Mouse (Mus musculus) kidney, postnatal 25 days (tissue): Measurements from ENCODE around the gene Surf1.
A peak's percentile ranks its signal among the peaks of the same experiment; 100 is the strongest.
"Not testable (repeated sequence)": the region's sequence is repeated elsewhere in the genome, so short reads cannot be mapped to it uniquely, and the experiment has no call there.

ENCODE experiments used
- DNase-seq, 2 experiments: peaks; one replicate each; pipeline ENCODE4 v3.0.0; 2021; ENCODE audit warnings: mixed read lengths in 2 of 2

Surf1 gene

DNA sequence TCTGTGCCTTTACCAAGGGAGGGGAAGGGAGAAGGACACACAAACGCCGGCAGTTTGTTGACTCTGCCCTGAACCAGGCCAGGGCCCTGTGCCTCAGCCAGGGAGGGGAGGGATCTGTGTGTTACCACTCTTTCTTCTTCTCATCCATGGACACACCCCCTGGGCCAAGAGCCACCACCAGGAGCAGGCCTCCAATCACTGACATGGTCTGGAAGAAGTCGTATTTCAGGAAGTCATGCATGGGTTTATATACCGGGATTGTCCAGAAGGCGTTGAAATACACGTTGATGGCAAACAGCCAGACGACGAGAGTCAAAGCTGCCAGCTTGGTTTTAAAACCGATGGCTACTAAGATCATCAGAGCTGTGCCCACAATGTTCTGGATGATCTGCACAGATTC, 5.5 kb upstream of the Surf1 start:
- DNase-seq = peak; percentile 56 to 80

DNA sequence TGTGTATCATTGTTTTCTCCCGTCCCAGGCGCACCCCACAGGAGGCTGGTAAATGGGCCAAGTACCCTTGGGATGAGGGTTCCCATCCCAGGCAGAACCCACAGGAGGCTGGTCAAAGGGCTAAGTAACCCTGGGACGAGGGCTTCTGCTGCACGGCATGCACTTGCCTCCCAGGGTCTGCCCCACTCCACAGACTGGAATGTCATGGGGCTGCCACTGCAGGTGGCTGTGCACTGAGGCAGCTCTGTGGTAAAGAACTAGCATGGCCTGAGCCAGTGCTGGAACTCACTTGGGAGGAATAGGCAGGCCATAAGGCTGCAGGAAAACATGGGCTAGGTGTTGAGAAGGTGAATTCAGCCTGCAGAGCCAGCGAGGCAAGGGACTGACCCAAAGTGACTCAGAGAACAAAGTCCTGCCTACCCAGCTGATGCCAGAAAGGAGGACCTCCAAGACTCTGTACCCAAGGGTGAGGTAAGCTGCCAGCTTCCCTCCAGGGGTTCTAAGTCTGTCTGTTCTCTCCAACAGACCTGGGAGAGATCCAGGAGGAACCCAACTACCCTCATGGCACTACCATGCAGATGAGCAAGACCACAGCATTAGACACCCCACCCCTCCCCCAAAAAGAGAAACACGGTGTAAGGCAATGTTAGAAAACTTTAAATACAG, 4.0 kb upstream of the Surf1 start:
- DNase-seq = peak; percentile 57 to 86

DNA sequence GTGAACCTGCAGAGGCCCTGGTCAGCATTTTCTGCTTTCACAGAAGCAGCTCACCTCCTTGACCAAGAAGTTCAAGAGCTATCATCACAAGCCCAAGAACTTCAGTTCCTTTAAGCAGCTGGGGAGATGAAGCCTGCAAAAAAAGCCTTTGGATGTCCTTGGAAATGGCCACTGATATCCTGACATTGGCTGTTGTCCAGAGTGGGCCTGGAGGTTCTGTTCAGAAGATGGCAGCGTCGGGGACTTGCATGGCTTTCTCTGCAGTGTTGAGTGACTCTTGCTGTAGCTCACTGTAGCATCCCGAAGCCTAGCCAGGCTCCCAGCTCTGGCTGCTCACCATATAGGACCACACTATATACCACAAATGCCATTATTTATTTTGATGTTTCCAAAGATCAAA, 3.4 kb upstream of the Surf1 start:
- no peak for DNase-seq

DNA sequence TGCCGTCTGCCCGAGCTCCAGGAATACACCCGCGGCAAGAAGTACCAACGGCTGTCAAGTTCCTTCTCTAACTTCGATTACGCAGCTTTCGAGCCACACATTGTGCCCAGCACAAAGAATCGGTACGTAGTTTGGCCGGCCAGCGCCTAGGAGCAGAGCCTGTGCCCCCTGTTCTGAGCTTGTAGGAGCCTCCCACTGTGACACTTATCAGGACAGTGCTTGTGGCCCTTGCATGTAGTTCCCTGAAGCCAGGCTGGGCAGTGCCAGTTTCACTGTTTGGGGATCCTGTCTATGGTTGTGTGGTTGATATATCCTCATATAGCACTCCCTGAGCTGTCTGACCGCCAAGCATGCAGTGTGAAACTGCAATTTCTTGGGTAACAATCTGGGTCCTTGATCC, 408 bp upstream of the Surf1 start:
- no peak for DNase-seq

DNA sequence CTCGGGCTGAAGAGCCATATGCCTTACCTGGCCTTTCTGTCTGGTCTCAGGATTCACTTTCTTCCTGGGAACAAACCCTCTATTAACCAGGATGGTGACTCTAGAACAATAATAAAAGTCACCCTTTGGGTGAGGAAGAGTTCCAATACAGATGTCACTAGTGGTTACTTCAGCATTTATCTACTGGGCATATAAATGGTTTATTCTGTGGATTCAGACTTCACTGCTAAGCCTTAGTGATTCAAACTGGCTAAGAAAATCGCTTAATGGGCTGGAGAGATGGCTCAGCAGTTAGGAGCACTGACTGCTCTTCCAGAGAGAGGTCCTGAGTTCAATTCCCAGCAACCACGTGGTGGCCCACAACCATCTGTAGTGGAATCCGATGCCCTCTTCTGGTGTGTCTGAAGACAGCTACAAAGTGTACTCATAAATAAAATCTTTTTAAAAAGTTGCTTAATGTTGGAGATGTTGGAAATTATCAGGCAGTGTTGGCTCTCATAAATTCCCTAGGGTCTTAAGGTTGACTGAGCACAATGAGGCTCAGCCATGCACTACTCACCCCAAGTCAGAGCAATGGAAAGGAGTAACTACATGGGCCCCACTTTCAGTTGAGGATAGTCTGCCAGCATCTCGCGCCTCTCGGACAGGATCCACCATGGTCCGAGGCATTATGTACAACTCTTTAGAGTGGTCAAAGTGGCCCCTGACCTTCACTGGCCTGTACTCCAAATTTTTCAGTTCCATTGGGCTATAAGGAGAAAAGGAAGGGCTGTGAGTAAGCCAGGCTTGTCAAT, 2.0 kb downstream of the Surf1 start:
- DNase-seq = no peak

DNA sequence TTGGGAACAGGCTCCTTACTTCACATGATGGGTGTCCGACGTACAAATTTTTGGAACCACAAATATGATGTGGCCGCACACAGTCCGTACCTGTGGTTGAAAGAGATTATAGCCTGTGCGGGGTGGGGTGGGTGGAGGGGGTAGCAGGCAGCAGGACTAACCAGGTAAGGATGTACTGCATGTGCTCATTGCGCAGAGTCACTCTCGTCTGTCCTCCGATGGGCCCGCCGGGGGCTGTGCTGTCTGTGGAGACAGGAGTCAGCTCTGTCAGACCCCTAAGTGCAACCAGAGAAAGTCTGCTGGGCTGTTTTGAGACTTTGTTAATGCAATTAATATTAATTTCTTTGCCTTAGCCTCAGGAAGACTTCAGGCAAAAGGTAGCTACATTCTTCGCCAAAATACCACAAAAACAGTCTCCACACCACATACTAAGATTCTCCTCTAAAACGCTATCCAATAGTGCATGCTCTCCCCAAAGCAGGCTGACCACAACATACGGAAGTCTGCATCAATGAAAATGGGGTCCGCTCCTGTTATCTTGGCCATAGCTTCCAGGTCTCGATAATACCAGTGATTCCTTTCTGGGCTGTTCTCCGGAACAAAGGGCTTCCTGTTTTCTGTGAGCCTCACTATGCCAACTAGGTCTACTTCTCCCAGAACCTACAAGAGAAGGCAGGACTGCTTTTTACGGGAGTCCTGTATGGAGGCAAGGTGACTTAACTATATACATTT, 2.7 kb downstream of the Surf1 start:
- no peak for DNase-seq

DNA sequence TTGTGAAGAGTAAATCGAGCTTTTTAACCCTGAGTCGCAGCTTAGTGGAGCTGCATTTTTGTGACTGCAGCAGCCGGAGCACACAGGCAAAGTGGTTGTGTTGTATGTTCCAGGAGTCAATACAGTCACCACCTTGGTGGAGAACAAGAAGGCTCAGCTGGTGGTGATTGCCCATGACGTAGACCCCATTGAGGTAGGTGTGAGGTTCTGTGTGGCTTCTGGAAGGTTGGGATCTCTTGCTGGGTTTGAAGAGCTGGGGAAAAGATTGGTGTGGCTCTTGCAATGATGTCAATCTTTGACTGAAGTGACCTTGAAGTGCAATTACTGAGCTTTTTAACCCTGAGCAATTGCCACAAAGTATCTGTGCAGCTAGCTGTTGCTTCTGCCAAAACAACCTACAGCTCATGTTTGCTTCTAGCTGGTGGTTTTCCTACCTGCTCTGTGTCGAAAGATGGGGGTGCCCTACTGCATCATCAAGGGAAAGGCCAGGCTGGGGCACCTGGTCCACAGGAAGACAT, 4.0 kb downstream of the Surf1 start:
- DNase-seq = no peak

DNA sequence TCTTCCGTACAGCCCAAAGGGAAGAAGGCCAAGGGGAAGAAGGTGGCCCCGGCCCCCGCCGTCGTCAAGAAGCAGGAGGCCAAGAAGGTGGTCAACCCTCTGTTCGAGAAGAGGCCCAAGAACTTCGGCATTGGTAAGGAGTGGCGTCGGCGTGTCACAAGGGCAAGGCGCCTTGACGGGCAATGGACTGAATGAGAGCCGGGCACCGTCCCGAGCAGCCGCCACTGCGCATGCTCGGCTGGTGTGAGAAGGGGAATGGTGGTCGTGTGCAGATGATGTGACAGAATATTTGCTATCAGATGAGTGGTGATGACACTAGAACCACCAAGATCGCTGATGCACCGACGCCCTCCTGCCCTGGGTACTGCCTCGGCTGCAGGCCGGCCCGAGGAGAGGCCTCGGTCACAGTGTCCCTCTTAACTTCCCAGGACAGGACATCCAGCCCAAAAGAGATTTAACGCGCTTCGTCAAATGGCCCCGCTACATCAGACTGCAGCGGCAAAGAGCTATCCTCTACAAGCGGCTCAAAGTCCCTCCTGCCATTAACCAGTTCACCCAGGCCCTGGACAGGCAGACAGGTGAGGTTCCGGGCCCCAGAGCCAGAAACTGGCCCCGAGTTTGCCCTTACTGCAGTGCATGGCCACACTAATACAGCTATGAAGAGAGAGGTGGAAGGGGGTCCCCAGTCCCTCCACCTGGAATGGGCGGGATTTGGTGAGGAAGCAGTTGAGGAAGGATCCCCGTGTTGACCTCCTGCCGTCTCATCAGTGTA, 5.2 kb downstream of the Surf1 start:
- peak; percentile 44 to 71 for DNase-seq

DNA sequence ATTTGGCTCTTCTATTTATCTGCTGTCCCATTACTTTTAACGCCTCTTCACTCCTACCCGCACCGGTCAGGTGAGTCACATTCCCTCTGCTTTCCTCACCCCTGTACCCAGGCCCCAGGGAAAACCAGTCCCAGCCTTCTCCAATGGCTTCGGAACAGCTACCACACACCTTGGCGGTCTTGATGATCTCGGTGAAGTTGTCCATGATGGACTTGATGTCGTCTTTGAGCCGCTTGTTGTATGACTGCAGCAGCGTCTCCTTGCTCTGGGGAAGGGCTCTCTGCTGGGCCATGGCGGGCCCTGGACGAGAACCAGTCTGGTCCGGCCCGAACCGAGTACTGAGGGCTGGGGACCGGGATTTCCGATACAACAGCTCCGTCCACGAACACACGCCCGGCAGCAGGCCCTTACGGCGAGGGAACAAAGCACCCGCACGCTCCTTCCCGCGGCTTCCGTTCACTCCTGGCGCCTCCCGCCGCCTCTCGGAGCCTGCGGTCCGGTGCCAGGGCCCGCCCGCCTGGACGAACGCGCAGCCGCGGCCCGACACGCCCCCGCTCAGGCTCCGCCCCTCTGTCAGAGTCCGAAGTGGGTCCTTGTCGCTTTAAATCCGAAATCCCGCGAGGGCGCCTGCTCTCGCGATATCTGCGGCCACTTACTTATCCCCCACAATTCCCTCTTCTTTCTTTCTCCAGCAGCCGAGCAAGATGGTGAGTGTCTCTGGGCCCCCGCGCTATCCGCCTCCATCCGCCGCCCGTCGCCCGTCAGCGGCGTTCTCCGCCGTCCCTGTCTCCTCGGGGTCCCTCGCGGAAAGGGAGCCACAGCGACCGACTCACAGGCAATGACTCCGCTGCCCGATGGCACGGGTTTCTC, 6.0 kb downstream of the Surf1 start, which contains the start of the genes Med22 and Rpl7a:
Gene Med22, minus strand, starts transcription at position 554 of the 870 bp plus-strand sequence.
Gene Rpl7a, plus strand, starts transcription at position 641 of the 870 bp plus-strand sequence.
- DNase-seq = peak; percentile 100

DNA sequence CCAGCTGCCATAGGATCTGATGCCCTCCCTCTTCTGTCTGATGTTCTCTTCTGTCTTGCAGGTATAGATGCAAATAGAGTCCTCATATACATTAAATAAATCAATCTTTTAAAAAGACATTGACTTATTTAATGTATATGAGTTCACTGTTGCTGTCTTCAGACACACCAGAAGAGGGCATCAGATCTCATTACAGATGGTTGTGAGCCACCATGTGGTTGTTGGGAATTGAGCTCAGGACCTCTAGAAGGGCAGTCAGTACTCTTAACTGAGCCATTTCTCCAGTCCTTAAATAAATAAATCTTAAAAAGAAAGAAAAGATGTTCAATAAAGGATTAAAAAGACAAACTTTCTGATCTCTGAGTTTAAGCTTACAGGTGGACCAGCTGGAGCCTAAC, 6.9 kb downstream of the Surf1 start:
- DNase-seq = no peak

DNA sequence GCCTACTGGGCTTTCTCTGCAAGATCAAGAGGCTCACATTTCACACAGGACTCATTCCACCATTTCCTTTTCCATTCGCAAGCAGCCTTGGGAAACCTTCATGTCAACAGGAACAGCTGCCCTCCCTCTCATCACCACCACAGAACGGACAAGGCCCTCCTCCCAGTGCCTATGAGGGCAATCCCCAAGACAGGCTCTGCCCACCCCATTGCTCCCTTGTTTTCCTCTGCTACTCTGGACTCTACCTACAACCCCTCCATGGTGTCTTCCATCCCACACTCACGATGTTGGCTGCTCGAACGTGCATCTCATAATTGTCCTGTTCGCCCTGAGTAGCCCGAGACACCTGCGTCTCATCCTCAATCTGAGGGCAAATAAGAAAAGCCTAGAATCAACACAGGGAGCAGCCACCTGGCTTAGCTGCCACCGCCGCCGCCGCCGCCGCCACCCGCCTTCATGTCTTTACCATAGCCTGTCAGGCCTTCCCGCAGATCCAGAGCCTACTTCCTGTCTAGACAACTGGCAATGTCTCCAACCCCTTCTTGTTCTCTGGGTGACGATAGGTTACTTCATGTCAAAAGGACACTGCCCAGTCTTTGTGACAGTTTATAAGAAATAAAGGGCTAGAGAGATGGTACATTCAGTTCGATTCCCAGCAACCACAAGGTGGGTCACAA, 7.5 kb downstream of the Surf1 start:
- DNase-seq = peak in 1 of 2 experiments; percentile 25

DNA sequence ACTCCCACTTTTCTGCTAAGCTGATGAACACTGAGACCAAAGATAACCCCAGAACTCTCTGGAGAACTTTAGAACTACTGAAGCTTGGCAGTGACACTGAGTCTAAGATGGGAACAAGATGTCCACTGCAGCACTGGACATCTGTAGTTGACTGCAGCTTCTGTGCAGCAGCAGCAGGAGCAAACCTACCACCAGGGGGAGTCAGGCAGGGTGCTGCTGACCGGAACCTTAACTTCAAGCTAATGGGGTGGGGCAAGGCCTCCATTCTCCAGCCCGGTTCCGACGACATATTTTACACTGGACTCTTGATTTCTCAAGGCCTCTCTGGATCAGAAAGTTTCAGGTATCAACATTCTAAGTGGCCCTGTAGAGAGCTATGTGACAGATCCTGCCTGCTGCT, 9.2 kb downstream of the Surf1 start:
- peak; percentile 71 to 72 for DNase-seq

DNA sequence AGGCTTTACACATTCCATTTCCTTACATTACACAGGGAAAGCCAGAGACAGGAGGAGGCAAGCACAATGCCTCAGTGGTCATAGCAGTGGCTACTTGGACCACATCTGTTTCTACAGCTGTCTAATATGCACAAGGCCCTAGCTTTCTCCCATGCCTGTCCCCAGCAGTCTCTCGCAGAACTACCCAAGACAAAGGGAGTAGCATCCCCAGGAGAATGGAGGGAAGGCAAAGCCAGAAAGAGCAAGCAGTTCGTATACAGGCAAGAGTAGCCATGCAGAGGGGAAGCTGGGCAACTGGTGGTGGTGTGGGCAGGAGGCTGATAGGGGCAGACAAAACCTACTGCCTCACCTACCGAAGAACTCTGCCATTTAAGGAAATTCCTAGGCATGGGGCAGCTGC, 9.9 kb downstream of the Surf1 start:
- DNase-seq = peak in 1 of 2 experiments; percentile 12

DNA sequence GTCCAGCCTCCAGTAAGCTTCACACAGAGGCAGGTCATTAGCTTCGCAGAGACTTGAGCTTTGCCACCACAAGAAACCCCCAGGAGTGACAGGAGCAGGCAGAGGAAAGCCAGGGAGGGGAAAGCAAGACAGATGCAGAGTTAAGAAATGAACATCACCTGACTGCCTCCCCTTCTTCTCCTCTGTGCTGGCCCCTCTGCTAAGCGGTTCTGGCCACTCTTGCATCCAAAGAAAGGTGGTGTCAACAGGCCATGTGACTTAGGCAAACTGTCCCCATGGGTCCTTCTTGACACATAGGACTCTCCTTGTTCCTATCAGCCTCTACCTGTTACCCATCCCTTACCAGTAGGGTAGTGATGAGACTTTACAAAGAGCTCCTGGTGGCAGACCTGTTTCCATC, 10.4 kb downstream of the Surf1 start:
- peak in 1 of 2 experiments; percentile 16 for DNase-seq

DNA sequence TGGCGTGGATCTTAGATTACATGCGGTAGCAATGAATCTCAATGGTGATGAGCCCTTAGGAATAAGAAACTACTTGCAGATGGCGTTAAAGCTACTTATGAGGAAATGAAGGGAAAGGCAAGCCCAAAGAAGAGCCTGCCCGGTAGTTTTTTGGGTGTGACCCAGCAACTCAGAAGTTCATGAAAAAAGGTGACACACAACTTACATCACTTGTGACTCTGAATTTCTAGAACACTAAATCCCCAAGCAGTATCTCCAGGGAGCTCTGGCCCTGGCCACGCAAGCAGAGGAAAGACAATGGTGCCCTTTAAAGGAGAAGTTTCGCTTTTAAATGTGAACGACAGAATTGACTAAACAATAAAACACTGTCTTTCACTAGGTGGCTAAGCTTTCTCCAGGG, 13.0 kb downstream of the Surf1 start:
- no peak for DNase-seq

DNA sequence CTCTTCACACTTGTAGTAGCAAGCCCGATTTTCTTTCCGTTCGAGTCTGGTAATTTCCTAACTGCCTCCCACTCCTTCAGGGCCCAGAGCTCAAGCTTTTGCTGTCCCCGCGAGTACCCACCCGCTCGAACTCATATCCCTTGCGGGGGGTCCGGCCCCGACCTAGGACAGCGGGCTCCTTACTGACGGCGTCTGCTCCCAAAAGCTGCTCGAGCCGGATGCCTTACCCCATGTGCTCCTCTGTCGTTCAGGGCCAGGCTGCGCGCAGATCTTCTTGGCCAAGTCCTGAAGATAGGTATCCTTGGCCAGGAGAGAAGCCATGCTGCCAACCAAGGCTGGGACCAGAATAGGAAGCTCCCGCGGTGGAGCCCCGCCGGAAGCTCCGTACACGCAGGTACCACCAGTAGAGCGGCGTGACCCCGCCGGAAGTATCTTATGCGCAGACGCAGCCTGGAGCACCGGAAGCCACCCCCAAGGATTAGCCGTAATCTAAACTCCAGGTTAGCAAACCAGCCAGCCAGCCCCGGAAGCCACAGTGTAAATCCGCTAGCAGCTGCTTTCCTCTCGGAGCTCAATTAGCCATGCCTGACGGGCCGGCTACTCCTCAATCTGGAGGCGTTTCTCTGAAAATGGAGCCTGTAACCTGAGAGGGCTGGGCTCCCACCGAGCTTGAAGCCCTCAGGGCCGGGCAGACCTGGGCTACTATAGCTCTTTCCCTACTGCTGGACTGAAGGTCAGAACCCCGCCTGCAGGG, 13.7 kb downstream of the Surf1 start, which contains the start of gene Surf6:
Gene Surf6, minus strand, starts transcription at position 413 of the 754 bp plus-strand sequence.
- DNase-seq = peak; percentile 96 to 99

DNA sequence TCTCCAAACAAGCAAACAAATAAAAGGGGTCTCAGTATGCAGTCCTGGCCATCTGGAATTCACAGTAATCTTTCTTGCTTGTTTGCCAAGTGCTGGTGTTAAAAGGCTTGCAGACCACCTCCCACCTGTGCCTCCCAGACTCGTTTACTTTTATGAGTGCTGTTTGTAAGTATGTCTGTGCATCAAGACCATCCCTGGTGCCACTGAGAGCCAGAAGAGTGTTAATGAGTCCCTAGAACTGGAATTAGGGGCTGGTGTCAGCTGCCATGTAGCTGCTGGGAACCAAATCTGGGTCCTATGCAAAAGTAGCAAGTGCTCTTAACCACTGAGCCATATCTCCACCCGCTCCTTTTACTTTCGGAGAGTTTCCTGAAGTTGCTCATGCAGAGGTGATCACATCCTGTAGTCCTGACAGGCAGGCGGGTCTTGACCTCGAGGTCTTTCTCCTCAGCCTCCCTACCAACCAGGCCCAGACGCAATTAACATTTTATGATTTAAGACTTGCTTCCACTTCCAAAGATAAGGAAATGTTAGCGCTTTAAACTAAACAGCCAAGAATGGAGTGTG, 14.4 kb downstream of the Surf1 start:
- DNase-seq = peak in 1 of 2 experiments; percentile 19

DNA sequence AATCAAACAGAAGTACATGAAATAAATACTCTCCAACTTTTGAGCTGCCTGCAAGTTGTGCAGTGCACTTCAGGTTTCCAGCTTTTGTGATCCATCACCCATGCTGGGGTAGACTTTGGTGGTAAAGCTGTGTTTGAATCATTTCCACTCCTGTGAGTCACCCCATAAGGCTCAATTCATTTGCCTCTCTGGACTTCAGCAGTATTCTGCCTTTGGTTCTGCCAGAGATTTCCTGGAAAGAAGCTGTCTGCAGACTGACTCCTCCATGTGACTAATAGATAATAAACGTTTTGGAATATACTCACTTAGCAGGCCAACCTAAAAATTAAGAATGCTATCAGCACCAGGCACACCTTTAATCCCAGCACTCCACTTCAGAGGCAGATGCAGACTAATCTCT, 15.6 kb downstream of the Surf1 start:
- DNase-seq = no peak

DNA sequence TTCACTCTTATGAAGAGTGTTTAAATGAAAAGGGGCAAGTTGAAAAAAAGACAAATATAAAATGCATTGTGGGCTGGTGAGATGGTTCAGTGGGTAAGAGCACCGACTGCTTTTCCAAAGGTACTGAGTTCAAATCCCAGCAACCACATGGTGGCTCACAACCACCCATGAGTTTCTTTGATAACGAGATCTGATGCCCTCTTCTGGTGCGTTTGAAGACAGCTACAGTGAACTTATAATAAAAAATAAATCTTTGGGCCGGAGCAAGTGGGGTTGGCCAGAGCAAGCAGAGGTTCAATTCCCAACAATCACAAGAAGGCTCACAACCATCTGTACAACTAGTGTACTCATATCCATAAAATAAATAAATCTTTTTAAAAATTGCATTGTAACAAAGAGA, 20.4 kb downstream of the Surf1 start:
- DNase-seq = no peak

DNA sequence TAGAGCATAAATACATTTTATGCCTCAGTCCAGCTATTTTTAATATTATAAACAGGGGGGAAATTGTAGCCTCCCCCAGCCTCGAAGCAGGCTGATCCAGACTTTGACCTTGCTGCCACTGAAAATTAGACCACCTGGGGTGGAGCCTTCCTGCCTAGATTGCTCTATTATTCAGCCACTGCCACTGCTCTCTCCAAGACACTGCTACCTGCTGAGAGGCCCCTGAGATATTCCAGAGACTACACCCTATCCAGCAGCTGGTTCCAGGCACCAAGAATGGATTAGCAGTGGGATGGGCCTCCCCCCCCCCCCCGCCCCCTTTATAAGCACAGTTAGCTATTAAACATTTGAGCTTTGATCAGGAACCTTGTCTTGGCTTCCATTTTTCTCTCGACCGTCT, 30.2 kb downstream of the Surf1 start:
- not testable (repeated sequence) for DNase-seq
